Mouse (Mus musculus) liver (tissue): ENCODE measurements around the gene Tmem80.

ENCODE experiments used
- DNase-seq: peaks from one replicate; pipeline ENCODE4 v3.0.0-alpha.2; 2020; ENCODE audit warnings: mixed read lengths

Tmem80 gene

GRCm38 (mm10) chr7:141363106-141363751 is 35.7 kb downstream of the Tmem80 start:
- peak; percentile 83 for DNase-seq

DNA sequence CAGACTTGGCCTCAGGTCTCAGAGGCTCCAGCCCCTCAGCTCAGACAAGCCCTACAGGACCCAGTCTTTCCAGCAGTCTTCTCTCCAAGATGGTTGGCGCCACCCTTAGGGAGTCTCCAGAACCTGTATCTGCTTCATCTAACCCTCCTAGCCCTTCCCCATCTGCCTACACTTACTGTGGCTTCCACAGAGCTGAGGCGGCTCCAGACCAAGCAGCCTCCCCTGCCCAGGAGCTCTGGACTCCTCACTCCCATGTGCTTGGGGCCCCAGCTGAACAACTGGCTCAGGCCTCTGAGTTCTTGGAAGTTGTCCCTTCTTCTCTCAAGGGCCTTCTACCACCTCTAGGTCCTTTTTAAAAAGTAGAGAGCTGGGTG is 36.2 kb downstream of the Tmem80 start:
- DNase-seq = peak; percentile 56

DNA sequence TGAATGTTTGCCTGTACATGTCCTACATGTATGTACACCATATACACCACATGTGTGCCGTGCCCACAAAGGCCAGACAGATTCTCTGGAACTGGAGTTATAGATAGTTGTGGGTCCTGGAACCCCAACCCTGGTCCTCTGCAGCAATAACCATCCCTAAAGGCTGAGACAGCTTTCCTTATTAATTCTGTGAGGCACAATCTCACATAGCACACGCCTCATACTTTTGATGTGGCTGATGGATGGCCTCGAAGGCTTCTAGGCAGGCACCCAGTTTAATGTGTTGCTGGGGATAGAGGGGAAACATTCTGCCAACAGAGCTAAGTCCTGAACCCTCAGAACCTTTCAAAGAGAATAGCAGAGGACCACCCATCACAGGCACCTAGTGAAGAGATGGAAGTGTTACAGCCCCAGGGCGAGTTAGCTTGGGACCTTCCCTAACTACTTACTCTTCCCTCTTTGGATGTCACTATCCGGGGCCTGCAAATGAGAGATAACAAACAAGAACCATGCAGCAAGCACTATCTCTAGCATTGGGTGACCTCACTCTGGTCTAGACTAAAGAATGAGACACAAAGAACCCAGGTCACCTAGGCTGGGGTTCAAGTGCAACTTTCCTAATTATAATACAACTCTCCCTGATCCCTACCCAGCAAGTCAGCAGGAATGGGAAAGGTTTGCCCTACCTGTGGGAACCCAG is 37.0 kb downstream of the Tmem80 start:
- DNase-seq = peak; percentile 74

DNA sequence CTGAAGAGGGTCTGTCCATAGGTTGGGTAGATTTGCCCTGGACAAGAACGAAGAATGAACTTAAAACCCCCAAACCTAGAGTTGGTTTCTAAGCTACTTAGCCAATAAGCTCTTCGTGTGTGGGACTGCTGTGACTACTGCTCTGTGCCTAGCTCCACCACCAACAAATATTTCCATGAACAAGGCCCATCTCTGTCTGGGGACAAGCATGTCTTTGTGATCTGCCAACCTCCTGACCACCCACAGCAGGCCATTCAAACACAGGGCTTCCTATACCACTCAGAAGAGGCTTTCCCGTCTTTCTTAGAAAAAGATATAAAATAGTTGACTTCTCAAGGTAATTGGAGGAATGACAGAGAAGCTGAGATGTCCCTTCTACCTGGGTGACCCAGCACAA is 37.5 kb downstream of the Tmem80 start:
- no peak for DNase-seq

DNA sequence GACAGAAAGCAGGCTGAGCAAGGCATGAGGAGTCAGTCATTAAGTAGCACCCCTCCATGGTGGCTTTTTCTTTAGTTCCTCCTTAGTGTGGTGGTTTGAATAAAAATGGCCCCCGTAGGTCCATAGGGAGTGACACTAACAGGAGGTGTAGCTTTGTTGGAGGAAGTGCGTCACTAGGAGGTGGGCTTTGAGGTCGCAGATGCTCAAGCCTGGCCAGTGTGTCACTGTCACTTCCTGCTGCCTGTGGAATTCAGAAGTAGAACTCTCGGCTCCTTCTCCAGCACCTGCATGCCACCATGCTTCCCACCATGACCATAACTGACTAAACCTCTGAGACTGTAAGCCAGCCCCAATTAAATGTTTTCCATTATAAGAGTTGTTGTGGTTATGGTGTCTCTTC is 39.8 kb downstream of the Tmem80 start:
- DNase-seq = no peak

- DNase-seq = no peak
Observed at GRCm38 (mm10) chr7:141369918-141370317, 42.4 kb downstream of the Tmem80 start.

GRCm38 (mm10) chr7:141371942-141372595 is 44.5 kb downstream of the Tmem80 start:
- DNase-seq = no peak

DNA sequence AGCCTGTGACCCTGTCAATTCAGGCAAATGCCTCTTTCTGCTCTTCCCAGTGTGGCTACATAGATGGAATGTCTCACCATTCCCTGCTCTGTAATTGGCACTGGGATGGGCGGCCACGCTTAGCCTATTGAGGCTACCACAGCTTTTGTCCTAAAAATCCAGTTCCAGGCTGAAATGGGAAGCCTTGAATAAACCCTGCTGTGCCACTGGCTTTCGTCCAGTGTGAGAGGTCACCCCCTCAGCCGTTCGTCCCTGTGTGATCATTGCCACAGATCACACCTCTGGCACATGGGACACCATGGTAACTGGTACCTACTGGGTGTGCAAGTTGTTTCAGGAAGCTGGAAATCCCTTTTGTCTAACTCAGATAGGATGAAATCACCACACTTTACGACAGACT is 46.1 kb downstream of the Tmem80 start:
- DNase-seq = no peak

DNA sequence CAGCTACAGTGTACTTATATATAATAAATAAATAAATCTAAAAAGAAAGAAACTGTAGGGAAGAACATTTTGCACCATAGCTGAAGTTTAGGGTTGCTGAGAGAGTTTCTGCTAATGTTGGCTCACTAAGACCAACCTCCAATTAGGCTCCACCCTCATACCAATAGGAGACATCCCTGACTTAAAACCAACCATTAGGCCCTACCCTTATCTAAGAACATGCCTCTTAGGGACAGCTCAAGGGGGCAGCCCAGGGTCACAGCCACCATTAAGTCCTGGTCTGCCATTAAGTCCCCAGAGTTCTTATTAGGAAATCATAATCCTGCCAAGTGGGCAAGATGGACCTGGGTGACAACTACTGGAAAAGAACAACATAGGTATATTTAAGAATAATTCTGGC is 46.9 kb downstream of the Tmem80 start:
- DNase-seq = no peak

- peak; percentile 43 for DNase-seq
Observed at GRCm38 (mm10) chr7:141379584-141379983, 52.0 kb downstream of the Tmem80 start.

- no peak for DNase-seq
Observed at GRCm38 (mm10) chr7:141381068-141381835, 53.7 kb downstream of the Tmem80 start.
